Mouse (Mus musculus): ENCODE measurements around the gene Vrtn.

Gene Vrtn

GRCm38 (mm10) chr12:84640654-84641053 is at the start of gene Vrtn:
TSS of gene Vrtn (plus strand) at chr12:84641019.
- DNase-seq (ENCODE audit: low spot score in 2 of 2): no peak

DNA sequence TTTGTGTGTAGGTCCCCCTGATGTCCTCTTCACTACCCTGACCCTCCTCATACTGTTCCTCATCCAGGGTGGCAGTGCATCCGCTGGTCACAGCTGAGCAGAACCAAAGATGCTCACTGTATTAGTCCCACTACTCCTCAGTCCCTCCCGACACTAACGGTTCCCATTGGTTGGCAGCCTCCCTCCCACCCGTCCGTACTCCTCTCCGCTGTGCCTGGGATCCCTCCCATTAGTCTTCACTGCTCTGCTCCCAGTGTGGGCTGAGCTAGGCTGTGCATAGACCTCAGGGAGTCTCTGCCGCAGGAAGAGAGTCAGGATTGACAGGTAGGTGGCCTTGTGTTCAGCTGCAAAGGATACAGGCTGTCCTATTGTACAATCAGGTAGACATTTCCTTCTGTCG is 42.5 kb upstream of the Vrtn start:
- no peak for DNase-seq (ENCODE audit: low spot score in 2 of 2)

- no peak for DNase-seq (ENCODE audit: low spot score in 2 of 2)
Observed at GRCm38 (mm10) chr12:84604001-84604400, 36.8 kb upstream of the Vrtn start.

GRCm38 (mm10) chr12:84605860-84606259 is 35.0 kb upstream of the Vrtn start:
- no peak for DNase-seq (ENCODE audit: low spot score in 2 of 2)

- no peak for DNase-seq (ENCODE audit: low spot score in 2 of 2)
Observed at GRCm38 (mm10) chr12:84611718-84612117, 29.1 kb upstream of the Vrtn start.

- no peak for DNase-seq (ENCODE audit: low spot score in 2 of 2)
Observed at GRCm38 (mm10) chr12:84612518-84612917, 28.3 kb upstream of the Vrtn start.

DNA sequence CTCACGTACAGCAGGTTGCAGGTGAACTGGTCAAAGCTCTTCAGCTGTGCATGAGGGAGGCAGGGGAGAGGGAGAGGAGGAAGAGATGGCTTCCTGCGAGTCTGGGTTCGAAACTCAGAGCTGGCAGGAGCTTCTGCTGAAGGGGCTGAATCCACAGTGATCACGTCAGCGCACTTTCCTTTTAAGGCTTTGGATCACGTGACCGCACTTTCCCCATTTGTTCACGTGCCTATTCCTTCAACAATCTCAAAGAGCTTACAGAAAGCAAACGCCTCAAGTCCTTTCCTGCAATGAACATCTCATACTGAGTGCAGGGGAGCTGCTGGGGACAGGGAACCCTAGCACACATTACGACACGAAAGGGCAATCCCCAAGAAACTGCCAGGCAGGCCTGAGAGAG is 26.8 kb upstream of the Vrtn start:
- DNase-seq (ENCODE audit: low spot score in 2 of 2): no peak

DNA sequence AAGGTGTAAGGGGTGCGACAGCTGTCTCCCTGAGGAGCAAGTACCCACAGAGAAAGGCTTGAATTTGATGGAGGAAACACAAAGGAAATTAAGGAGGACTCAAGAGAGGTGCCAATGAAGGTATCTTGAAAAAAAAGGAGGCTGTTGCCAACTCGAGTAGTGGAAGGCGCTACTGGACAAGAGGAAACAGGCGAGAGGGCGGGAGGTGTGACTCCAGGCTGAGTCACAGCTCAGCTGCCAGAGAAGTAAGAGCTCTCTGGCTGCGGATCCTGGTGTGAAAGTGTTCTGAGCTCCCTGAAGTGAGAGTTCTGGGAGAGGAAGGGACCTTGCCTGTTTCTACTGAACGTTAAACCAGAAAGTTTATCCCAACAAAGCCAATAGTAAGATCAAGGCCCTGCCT is 26.3 kb upstream of the Vrtn start:
- peak; percentile 54 to 68 for DNase-seq (ENCODE audit: low spot score in 2 of 2)

GRCm38 (mm10) chr12:84616977-84617630 is 23.7 kb upstream of the Vrtn start, which contains the start of gene Abcd4:
TSS of gene Abcd4 (minus strand) at chr12:84617413.
- peak; percentile 90 to 93 for DNase-seq (ENCODE audit: low spot score in 2 of 2)

GRCm38 (mm10) chr12:84617663-84618062 is 23.2 kb upstream of the Vrtn start:
- DNase-seq (ENCODE audit: low spot score in 2 of 2): no peak

DNA sequence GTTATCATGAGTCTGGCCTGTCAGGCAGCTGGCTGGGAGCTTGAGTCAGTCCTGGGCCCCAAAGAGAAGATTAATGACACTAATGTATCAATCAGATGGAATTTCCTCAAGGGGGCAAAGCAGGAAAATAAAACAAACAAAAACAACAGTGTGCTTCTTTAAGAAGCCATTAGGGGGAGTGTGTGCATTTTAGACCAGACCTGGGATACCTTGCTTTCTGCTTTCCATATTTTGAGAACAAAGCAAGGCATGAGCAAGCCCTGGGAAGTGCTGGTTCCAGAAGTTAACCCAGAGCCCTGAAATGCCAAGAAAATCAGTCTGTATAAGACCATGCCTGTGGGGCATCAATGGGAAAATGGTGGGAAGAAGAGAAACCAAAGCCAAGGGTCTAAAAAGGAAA is 19.8 kb upstream of the Vrtn start:
- no peak for DNase-seq (ENCODE audit: low spot score in 2 of 2)

DNA sequence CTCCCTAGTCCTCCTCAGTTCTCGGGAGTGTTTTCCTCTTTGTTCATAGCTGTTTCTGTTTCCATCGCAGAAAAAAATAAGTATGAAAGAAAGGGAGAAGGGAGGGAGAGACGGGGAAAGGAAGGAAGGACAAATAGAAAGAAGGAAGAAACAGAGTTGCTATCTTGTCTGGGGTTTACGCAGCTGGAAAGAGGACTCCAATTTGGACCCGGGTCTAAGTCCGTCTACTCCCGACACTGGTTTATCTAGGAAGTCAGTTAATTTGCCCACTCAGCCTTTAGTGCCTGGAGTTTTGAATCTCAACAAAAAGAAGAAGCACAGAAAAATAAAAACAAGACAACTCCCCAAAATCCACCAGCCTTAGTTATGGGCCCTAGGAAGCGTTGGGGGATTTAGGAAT is 16.2 kb upstream of the Vrtn start:
- DNase-seq (ENCODE audit: low spot score in 2 of 2): no peak

DNA sequence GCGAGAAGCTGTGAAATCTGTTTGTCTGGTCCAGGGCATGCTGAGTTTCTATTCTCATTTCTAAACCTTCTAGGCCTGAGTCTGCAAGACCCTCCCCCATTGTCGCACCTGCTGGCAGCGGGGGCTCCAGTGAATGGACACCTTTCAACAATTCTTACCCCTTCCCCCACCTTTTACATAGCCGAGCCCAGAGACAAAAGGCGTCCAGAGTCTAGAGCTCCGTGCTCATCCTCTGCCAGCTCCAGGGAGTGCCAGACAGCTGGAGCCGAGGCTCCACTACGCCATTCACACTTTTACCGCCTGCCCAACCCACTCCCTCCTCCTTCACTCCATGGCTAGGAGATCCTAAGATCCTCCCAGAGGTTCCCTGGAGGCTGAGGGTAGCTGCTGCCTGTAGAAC is 15.7 kb upstream of the Vrtn start:
- peak; percentile 15 to 29 for DNase-seq (ENCODE audit: low spot score in 2 of 2)

DNA sequence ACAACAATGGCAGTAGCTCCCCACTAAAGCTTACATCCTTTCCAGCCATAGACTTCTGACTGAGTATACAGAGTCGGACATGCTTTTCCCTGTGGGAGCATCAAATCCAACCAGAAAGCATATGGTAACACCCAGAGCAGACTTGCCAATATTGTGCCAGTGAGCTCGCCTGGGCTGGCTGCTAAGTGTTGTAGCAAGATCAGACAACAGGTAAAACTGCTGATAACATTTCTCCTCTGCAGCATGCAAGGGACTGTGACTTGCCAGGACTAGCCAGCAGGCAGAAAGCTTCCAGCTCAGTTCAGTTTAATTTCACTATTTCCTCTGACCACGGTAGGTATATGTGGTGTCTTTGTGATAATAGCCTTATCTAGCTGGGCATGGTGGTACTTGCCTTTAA is 9.0 kb upstream of the Vrtn start:
- DNase-seq (ENCODE audit: low spot score in 2 of 2): no peak

GRCm38 (mm10) chr12:84640253-84640652 is 566 bp upstream of the Vrtn start:
- no peak for DNase-seq (ENCODE audit: low spot score in 2 of 2)

- no peak for DNase-seq (ENCODE audit: low spot score in 2 of 2)
Observed at GRCm38 (mm10) chr12:84650234-84650633, 9.4 kb downstream of the Vrtn start.

GRCm38 (mm10) chr12:84653912-84654311 is 13.1 kb downstream of the Vrtn start:
- DNase-seq (ENCODE audit: low spot score in 2 of 2): peak; percentile 65 to 70

DNA sequence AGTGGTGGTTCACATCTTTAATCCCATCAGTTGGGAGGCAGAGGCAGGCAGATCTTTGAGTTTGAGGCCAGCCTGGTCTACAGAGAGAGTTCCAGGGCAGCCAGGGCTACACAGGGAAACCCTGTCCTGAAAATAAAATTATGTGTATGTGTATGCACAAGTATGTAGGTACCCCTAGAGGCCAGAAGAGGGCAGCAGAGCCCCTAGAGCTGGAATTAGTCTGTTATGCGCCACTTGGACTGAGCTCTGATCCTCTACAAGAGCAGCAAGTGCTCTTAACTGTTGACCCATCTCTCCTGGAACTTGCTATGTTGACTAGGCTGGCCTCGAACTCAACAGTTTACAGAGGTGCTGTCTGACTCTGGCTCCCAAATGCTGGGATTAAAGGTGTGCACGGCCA is 29.7 kb downstream of the Vrtn start:
- DNase-seq (ENCODE audit: low spot score in 2 of 2): no peak

GRCm38 (mm10) chr12:84671646-84672045 is 30.8 kb downstream of the Vrtn start:
- DNase-seq (ENCODE audit: low spot score in 2 of 2): no peak

DNA sequence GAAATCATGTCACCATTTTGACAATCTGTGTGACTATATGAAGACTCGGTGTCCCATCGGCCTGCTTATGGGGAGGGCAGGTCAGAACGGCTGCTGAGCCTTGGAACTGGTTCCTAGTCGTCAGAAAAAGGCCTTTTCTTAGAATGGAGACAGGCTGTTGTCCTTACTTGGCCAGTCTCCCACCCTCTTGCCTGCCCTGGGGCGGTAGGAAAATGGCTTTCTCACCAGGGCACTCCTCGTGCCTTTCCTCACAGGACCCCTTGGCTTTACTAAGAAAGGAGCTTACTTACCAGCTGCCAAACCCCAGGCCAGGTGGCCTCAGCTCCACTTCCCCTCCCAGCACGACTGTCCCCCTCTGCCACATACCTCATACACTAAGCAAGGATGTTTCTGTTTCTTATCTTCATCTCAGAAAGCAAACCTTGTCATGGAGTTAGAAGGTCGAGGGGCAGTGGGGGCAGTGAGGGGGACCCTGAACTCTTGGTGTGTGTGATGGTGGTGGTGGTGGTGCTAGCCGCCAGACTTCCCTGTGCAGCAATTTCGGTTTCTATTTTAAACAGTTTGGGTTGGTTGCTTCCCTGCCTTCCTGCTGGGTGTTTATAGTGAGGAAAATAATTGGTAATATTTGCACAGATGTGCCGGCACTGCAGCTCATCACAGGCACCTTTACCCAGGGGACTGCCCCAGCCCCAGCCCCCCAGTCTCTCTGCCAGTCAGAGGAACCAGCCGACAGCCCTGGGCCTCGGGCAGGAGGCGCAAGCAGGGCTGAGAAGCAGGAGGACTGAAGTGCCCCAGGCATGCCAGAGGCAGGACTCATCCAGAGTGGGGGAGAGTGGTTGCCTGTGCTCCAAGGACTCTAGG is 34.1 kb downstream of the Vrtn start:
- no peak for DNase-seq (ENCODE audit: low spot score in 2 of 2)

GRCm38 (mm10) chr12:84676011-84676410 is 35.2 kb downstream of the Vrtn start:
- no peak for DNase-seq (ENCODE audit: low spot score in 2 of 2)

- no peak for DNase-seq (ENCODE audit: low spot score in 2 of 2)
Observed at GRCm38 (mm10) chr12:84684569-84684968, 43.8 kb downstream of the Vrtn start.

- DNase-seq (ENCODE audit: low spot score in 2 of 2): no peak
Observed at GRCm38 (mm10) chr12:84686176-84686575, 45.4 kb downstream of the Vrtn start.
